Mouse (Mus musculus): ENCODE results near the gene BC017158.

GRCm38 (mm10) chr7:128270431-128270850 is 27.5 kb downstream of the BC017158 start:
- TF ChIP-seq CTCF (IDR thresholded peaks at IDR 0.05; ENCODE audit: extremely low read depth, insufficient read depth, insufficient read length, insufficient replicate concordance) (no peak), POLR2A (IDR thresholded peaks at IDR 0.05; ENCODE audit: low read depth, low read length) (no peak)
